ENCODE assay signal across 17 mouse cellular contexts in the genomic region with DNA sequence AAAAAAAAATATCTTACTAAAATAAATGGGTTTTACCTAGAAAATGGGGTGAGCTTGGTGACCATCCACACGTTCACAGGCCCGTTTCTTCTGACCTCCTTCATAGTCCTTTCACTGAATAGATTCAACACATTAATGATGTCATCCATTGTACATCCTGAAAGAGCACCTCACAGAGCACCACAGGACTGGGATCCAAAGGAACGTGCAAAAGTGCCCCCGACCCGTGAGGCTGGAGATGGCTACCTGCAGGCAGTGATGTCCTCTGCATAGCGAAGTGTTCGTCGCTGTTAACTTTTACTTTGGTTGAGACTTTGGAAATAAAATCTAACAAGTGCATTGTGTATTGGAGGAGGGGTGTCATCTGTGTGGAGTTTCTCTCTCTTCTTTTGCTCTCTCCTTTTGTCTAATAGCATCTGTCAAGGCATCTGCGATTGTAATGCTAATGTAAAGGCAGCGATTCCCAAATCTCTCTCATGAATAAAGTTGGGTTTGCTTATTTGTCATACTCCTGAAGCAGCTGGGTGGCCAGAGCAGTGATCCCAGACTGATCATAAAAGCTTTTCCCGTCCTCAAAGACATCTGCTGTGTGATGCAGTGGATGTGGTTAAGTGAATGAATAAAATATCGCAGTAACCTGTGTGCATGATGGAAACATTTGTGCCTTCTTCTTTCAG.
DNase-seq lines count a peak whose midpoint lies in the region; ATAC-seq and TF ChIP-seq lines count a peak whose summit lies in the region.
"Had no signal": no experiment of that assay in that cellular context is flagged by ENCODE, and none has a peak within 500 bp of the region (broad histone marks: within the 10 kb centered on the region; RNA-seq: fewer than 3 reads in every experiment).

No protein-coding gene starts in this region.

- intact Hi-C loops in heart, postnatal 36 days (cut with DNase I) = no loop called here

- 0 out of 2 replicates have a peak overlapping the region, but pooled peaks have one; percentile 36 for H3K27ac ChIP-seq in forebrain, embryonic 14.5 days (ENCODE audit: low read depth, low read length)
- H3K27ac ChIP-seq in hindbrain, embryonic 16.5 days (ENCODE audit: low read depth, low read length) = 0 out of 2 replicates have a peak overlapping the region, but pooled peaks have one; percentile 13
- no peak overlapping the region for H3K27ac ChIP-seq in midbrain, postnatal 0 days (ENCODE audit: low read depth, low read length)
- H3K27ac ChIP-seq in liver, embryonic 12.5 days = no peak overlapping the region
- H3K27ac ChIP-seq: left cerebral cortex, adult 2 months; limb, embryonic 15.5 days had no signal

- DNase-seq in brain, adult 2 months (ENCODE audit: low read depth, low spot score) = peak; percentile 26
- DNase-seq in forebrain, embryonic 14.5 days (ENCODE audit: low spot score) = peak; percentile 27
- peak; percentile 15 for DNase-seq in midbrain, postnatal 0 days (ENCODE audit: low spot score)
- DNase-seq in spleen, postnatal 10 days (ENCODE audit: low spot score in 2 of 2) = no peak
- DNase-seq in heart, postnatal 36 days = no peak
- DNase-seq: adrenal gland, postnatal 10 days; heart, adult 18-20 months; heart, postnatal 14 days; kidney, adult 9 months; lung, embryonic 14.5 days; thymus, adult 2 months had no signal

- H3K27me3 ChIP-seq in forebrain, embryonic 14.5 days (replicated peaks; ENCODE audit: control insufficient read depth, insufficient read depth, low read length) = no peaks in the 10 kb centered on the region
- H3K27me3 ChIP-seq in hindbrain, embryonic 16.5 days (replicated peaks; ENCODE audit: control insufficient read depth, insufficient read depth, low read length) = no peaks in the 10 kb centered on the region
- H3K27me3 ChIP-seq in midbrain, postnatal 0 days (ENCODE audit: insufficient read depth, low read length) = no peaks in the 10 kb centered on the region
- H3K27me3 ChIP-seq in liver, embryonic 12.5 days (replicated peaks) = no peaks in the 10 kb centered on the region
- H3K27me3 ChIP-seq: limb, embryonic 15.5 days had no signal

- H3K36me3 ChIP-seq in forebrain, embryonic 14.5 days (ENCODE audit: control insufficient read depth, insufficient read depth, low read length) = peaks cover 45% of the 10 kb centered on the region
- peaks cover 21% of the 10 kb centered on the region for H3K36me3 ChIP-seq in hindbrain, embryonic 16.5 days (ENCODE audit: control insufficient read depth, insufficient read depth, low read length)
- H3K36me3 ChIP-seq in midbrain, postnatal 0 days (ENCODE audit: insufficient read depth, low read length) = peaks cover 24% of the 10 kb centered on the region
- H3K36me3 ChIP-seq in liver, embryonic 12.5 days = peaks cover 3% of the 10 kb centered on the region
- H3K36me3 ChIP-seq: G1E had no signal

- peak; percentile 32; the same call in 1 of the 2 replicates for ATAC-seq in forebrain, embryonic 14.5 days
- ATAC-seq in hindbrain, embryonic 16.5 days = 0 out of 2 replicates have a peak, but pooled peaks have one; percentile 37
- ATAC-seq in midbrain, postnatal 0 days (ENCODE audit: low FRiP score) = no peak
- no peak for ATAC-seq in megakaryocyte, adult 5-6 weeks (ENCODE audit: poor library complexity, severe bottlenecking)
- ATAC-seq in liver, embryonic 12.5 days = no peak

- H3K4me1 ChIP-seq in forebrain, embryonic 14.5 days (ENCODE audit: control insufficient read depth, insufficient read depth, low read length) = peaks cover 11% of the 10 kb centered on the region; the same call in 1 of the 2 replicates
- H3K4me1 ChIP-seq in hindbrain, embryonic 16.5 days (ENCODE audit: control insufficient read depth, insufficient read depth, low read depth, low read length) = peaks cover 5% of the 10 kb centered on the region
- no peaks in the 10 kb centered on the region for H3K4me1 ChIP-seq in midbrain, postnatal 0 days (ENCODE audit: insufficient read depth, low read length)
- no peaks in the 10 kb centered on the region for H3K4me1 ChIP-seq in liver, embryonic 12.5 days
- H3K4me1 ChIP-seq: limb, embryonic 15.5 days had no signal

- no peak overlapping the region for H3K4me2 ChIP-seq in forebrain, embryonic 14.5 days (ENCODE audit: low read length)
- no peak overlapping the region for H3K4me2 ChIP-seq in hindbrain, embryonic 16.5 days (ENCODE audit: low read length)
- no peak overlapping the region for H3K4me2 ChIP-seq in midbrain, postnatal 0 days (ENCODE audit: low read depth, low read length, poor library complexity, severe bottlenecking)
- no peak overlapping the region for H3K4me2 ChIP-seq in liver, embryonic 12.5 days
- H3K4me2 ChIP-seq: limb, embryonic 15.5 days; lung, embryonic 14.5 days had no signal

- no peaks in the 10 kb centered on the region for H3K9me3 ChIP-seq in forebrain, embryonic 14.5 days (replicated peaks; ENCODE audit: control insufficient read depth, low read length)
- H3K9me3 ChIP-seq in hindbrain, embryonic 16.5 days (ENCODE audit: control insufficient read depth, low read length) = no peaks in the 10 kb centered on the region
- no peaks in the 10 kb centered on the region for H3K9me3 ChIP-seq in midbrain, postnatal 0 days (ENCODE audit: low read length)
- no peaks in the 10 kb centered on the region for H3K9me3 ChIP-seq in liver, embryonic 12.5 days (replicated peaks)
- H3K9me3 ChIP-seq: G1E; limb, embryonic 15.5 days had no signal

- H3K4me3 ChIP-seq in forebrain, embryonic 14.5 days (ENCODE audit: low read depth, low read length) = no peak overlapping the region
- no peak overlapping the region for H3K4me3 ChIP-seq in hindbrain, embryonic 16.5 days (ENCODE audit: low read length)
- no peak overlapping the region for H3K4me3 ChIP-seq in midbrain, postnatal 0 days (ENCODE audit: low read depth, low read length)
- H3K4me3 ChIP-seq in liver, embryonic 12.5 days = no peak overlapping the region
- H3K4me3 ChIP-seq: left cerebral cortex, adult 2 months; limb, embryonic 15.5 days had no signal

- H3K9ac ChIP-seq in forebrain, embryonic 14.5 days (ENCODE audit: low read length) = no peak overlapping the region; the same call in 1 of the 2 replicates
- no peak overlapping the region for H3K9ac ChIP-seq in hindbrain, embryonic 16.5 days (ENCODE audit: low read depth, low read length)
- no peak overlapping the region for H3K9ac ChIP-seq in midbrain, postnatal 0 days (replicated peaks; ENCODE audit: low read length, poor library complexity, severe bottlenecking)
- no peak overlapping the region for H3K9ac ChIP-seq in liver, embryonic 12.5 days
- H3K9ac ChIP-seq: limb, embryonic 15.5 days; lung, embryonic 14.5 days had no signal

- WGBS in forebrain, embryonic 14.5 days = 57% methylated on average over 12 of the region's 12 CpGs
- WGBS in hindbrain, embryonic 16.5 days = 30% methylated on average over 12 of the region's 12 CpGs
- WGBS in midbrain, postnatal 0 days = 35% methylated on average over 12 of the region's 12 CpGs
- 81% methylated on average over 12 of the region's 12 CpGs for WGBS in liver, embryonic 12.5 days (ENCODE audit: insufficient replicate concordance)

- no peak for TF ChIP-seq CTCF in midbrain, postnatal 0 days (IDR thresholded peaks at IDR 0.05)

Comparison
In these comparisons a context has a peak if more than half of its experiments do, and no peak if none do; other contexts are left out.
1. DNase-seq: peak in brain, adult 2 months (single experiment), forebrain, embryonic 14.5 days (single experiment) and midbrain, postnatal 0 days (single experiment); none in spleen, postnatal 10 days (0 of 2) and heart, postnatal 36 days (0 of 2).
2. ATAC-seq: peak in forebrain, embryonic 14.5 days (single experiment) and hindbrain, embryonic 16.5 days (single experiment); none in midbrain, postnatal 0 days (single experiment), megakaryocyte, adult 5-6 weeks (single experiment) and liver, embryonic 12.5 days (single experiment).
3. H3K27ac ChIP-seq: peak in forebrain, embryonic 14.5 days (single experiment) and hindbrain, embryonic 16.5 days (single experiment); none in midbrain, postnatal 0 days (single experiment) and liver, embryonic 12.5 days (single experiment).